Mouse (Mus musculus) small intestine, adult 2 months (tissue): ENCODE results near the gene Cd22.

Experiments
- CTCF ChIP-seq: fragments of 200-500 bp; IDR thresholded peaks from 2 replicates; pipeline ENCODE4 v1.5.1; 2012; ENCODE audit warnings: low read depth, mild to moderate bottlenecking, control low read depth, inconsistent platforms, low read length, moderate library complexity, mixed read lengths; ENCODE audit not compliant: insufficient replicate concordance, insufficient read length; ENCODE audit errors: extremely low read depth
- POLR2A ChIP-seq: fragments of 200-500 bp; IDR thresholded peaks from 2 replicates; pipeline ENCODE4 v1.6.1; 2012; ENCODE audit warnings: low read depth, mild to moderate bottlenecking, control low read depth, inconsistent platforms, low read length, moderate library complexity

DNA sequence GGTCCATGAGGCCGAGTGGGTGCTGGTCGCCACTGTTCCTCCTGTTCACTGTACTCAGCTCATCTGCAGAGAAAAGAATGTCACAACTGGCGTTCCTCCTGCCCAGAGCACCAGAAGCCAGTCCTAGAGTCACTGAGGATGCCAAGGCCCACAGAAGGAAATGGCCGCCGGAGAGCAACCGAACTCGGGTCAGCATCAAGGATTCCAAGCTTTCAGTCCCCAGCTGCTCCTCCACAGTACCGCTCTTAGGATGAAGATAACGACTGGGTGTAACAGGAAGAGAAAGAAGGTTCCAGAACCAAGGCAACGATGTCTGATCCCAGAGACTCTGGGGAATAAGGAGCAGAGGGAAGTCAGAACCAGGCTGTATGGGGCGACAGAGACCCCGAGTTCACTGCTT is 18.7 kb downstream of the Cd22 start, which contains the start of gene Ffar1:
- TF ChIP-seq POLR2A (no peak), CTCF (no peak)
